Mouse (Mus musculus) E14TG2a.4 (cell line): ENCODE results near the gene Rhod.

ENCODE experiments used
- CTCF ChIP-seq: conservative IDR thresholded peaks from 2 replicates; pipeline ENCODE4 v1.5.1; 2014; ENCODE audit warnings: low read length
- NANOG ChIP-seq: IDR thresholded peaks from 2 replicates; pipeline ENCODE4 v1.6.1; 2014; ENCODE audit warnings: borderline replicate concordance, low read length, mixed read lengths
- POU5F1 ChIP-seq: IDR thresholded peaks from 2 replicates; pipeline ENCODE4 v1.6.1; 2014; ENCODE audit warnings: low read length, borderline replicate concordance

GRCm38 (mm10) chr19:4409062-4409461 lies 30.2 kb downstream of the Rhod start:
- TF ChIP-seq NANOG (no peak), CTCF (no peak), POU5F1 (no peak)
